Mouse (Mus musculus) adrenal gland, adult (tissue): ENCODE data around the gene Enah.
A peak's percentile ranks its signal among the peaks of the same experiment; 100 is the strongest.

Experiments used
- DNase-seq, 2 experiments: peaks; one replicate each; pipeline ENCODE4 v3.0.0; 2022 to 2023; ENCODE audit warnings: low spot score in 1 of 2; ENCODE audit not compliant: inconsistent age in 2 of 2

Enah gene

GRCm38 (mm10) chr1:181850441-181850840 is 169.3 kb downstream of the Enah start:
- DNase-seq = peak in 1 of 2 experiments; percentile 41

- DNase-seq = no peak
These were observed 171.6 kb downstream of the Enah start for GRCm38 (mm10) chr1:181848210-181848609.

GRCm38 (mm10) chr1:181847396-181847795 is 172.4 kb downstream of the Enah start:
- no peak for DNase-seq
